Mouse (Mus musculus): ENCODE measurements around the gene Prnp.

Prnp gene

GRCm38 (mm10) chr2:131907311-131907710, 2.4 kb upstream of the Prnp start:
- no peak for DNase-seq

- peak; percentile 18 for DNase-seq
These were observed 1.3 kb upstream of the Prnp start for GRCm38 (mm10) chr2:131908351-131908861.

GRCm38 (mm10) chr2:131908906-131909305, 822 bp upstream of the Prnp start:
- DNase-seq, result no peak

GRCm38 (mm10) chr2:131910847-131911246, 1.1 kb downstream of the Prnp start:
- DNase-seq, result no peak

GRCm38 (mm10) chr2:131911341-131911740, 1.6 kb downstream of the Prnp start:
- DNase-seq, result no peak

- no peak for DNase-seq
These were observed 3.0 kb downstream of the Prnp start for GRCm38 (mm10) chr2:131912526-131913258.

GRCm38 (mm10) chr2:131932275-131932902, 22.7 kb downstream of the Prnp start:
- DNase-seq, result no peak

- no peak for DNase-seq
These were observed 23.3 kb downstream of the Prnp start for GRCm38 (mm10) chr2:131933013-131933412.

- no peak for DNase-seq
These were observed 23.9 kb downstream of the Prnp start for GRCm38 (mm10) chr2:131933598-131933997.

- no peak for DNase-seq
These were observed 24.5 kb downstream of the Prnp start for GRCm38 (mm10) chr2:131934243-131934642.

GRCm38 (mm10) chr2:131935390-131936105, 25.8 kb downstream of the Prnp start:
- DNase-seq, result peak; percentile 34

GRCm38 (mm10) chr2:131936410-131936809, 26.7 kb downstream of the Prnp start:
- no peak for DNase-seq

GRCm38 (mm10) chr2:131939404-131940111, 29.8 kb downstream of the Prnp start:
- DNase-seq, result peak; percentile 77

GRCm38 (mm10) chr2:131940506-131940905, 30.8 kb downstream of the Prnp start:
- no peak for DNase-seq

GRCm38 (mm10) chr2:131941501-131941900, 31.8 kb downstream of the Prnp start:
- DNase-seq, result no peak

- peak; percentile 2 for DNase-seq
These were observed 34.6 kb downstream of the Prnp start for GRCm38 (mm10) chr2:131944370-131944769.

- DNase-seq, result peak; percentile 1
These were observed 35.5 kb downstream of the Prnp start for GRCm38 (mm10) chr2:131945225-131945624.

- DNase-seq, result no peak
These were observed 36.0 kb downstream of the Prnp start for GRCm38 (mm10) chr2:131945765-131946164.

- DNase-seq, result peak; percentile 2
These were observed 36.6 kb downstream of the Prnp start for GRCm38 (mm10) chr2:131946351-131946750.

GRCm38 (mm10) chr2:131948156-131948555, 38.4 kb downstream of the Prnp start:
- no peak for DNase-seq

- peak; percentile 3 for DNase-seq
These were observed 39.4 kb downstream of the Prnp start for GRCm38 (mm10) chr2:131948916-131949639.
